Comparison of ENCODE assay signal across 16 mouse cellular contexts in genomic region chr3:84015484-84016016, GRCm38 (mm10).
"Had no signal": no experiment of that assay in that cellular context is flagged by ENCODE, and none has a peak within 500 bp of the region (broad histone marks: within the 10 kb centered on the region; RNA-seq: fewer than 3 reads in every experiment).

No protein-coding gene starts in this region.

- H3K27me3 ChIP-seq: liver, embryonic 13.5 days had no signal

- H3K9ac ChIP-seq: liver, embryonic 13.5 days had no signal

- H3K4me3 ChIP-seq: layer of hippocampus, adult 2 months; liver, embryonic 13.5 days had no signal

- DNase-seq: kidney, adult 2 months; kidney, postnatal 25 days; layer of hippocampus, adult 9-11 months; liver, embryonic 13.5 days; lung, adult 2 months; lung, postnatal 14 days; lung, postnatal 4 days; midbrain, embryonic 14.5 days; right cerebral cortex, adult 18-20 months; right cerebral cortex, postnatal 14 days; right cerebral cortex, postnatal 4 days; thymus, adult 18-20 months; thymus, postnatal 4 days had no signal

- H3K4me2 ChIP-seq: liver, embryonic 13.5 days; midbrain, embryonic 11.5 days had no signal

- H3K27ac ChIP-seq: kidney, postnatal 0 days; layer of hippocampus, adult 2 months; liver, embryonic 13.5 days had no signal
